Comparison of ENCODE assay signal across 18 mouse cellular contexts in genomic region chr4:140113690-140114475, GRCm38 (mm10).
A peak's percentile ranks its signal among the peaks of the same experiment; 100 is the strongest.
DNase-seq lines count a peak whose midpoint lies in the region; ATAC-seq and TF ChIP-seq lines count a peak whose summit lies in the region.
"Had no signal": no experiment of that assay in that cellular context is flagged by ENCODE, and none has a peak within 500 bp of the region (broad histone marks: within the 10 kb centered on the region; RNA-seq: fewer than 3 reads in every experiment).

No protein-coding gene starts in this region.

- DNase-seq in forebrain, embryonic 11.5 days (ENCODE audit: low spot score): no peak
- no peak for DNase-seq in limb, embryonic 10.5 days (ENCODE audit: low spot score)
- DNase-seq in cerebellum, postnatal 14 days: peak; percentile 91 to 92
- DNase-seq in layer of hippocampus, adult 2 months (ENCODE audit: low spot score in 2 of 2): no peak
- DNase-seq: gastrocnemius, postnatal 14 days; heart, postnatal 14 days; layer of hippocampus, postnatal 36 days; lung, embryonic 14.5 days; right cerebral cortex, postnatal 4 days had no signal

- no peak for TF ChIP-seq CTCF in layer of hippocampus, adult 2 months (conservative IDR thresholded peaks at IDR 0.05)

- H3K9ac ChIP-seq in forebrain, embryonic 12.5 days: no peak overlapping the region
- H3K9ac ChIP-seq in forebrain, embryonic 11.5 days (ENCODE audit: low read length): no peak overlapping the region
- H3K9ac ChIP-seq in limb, embryonic 12.5 days (replicated peaks): no peak overlapping the region
- no peak overlapping the region for H3K9ac ChIP-seq in limb, embryonic 15.5 days
- H3K9ac ChIP-seq: intestine, embryonic 15.5 days; lung, embryonic 14.5 days had no signal

- peaks cover 8% of the 10 kb centered on the region for H3K4me1 ChIP-seq in forebrain, embryonic 12.5 days
- peaks cover 5% of the 10 kb centered on the region for H3K4me1 ChIP-seq in forebrain, embryonic 11.5 days (replicated peaks; ENCODE audit: control insufficient read depth, insufficient read depth, low read length)
- H3K4me1 ChIP-seq in limb, embryonic 12.5 days (replicated peaks): peaks cover 31% of the 10 kb centered on the region
- H3K4me1 ChIP-seq in limb, embryonic 10.5 days: peaks cover 12% of the 10 kb centered on the region
- H3K4me1 ChIP-seq in limb, embryonic 15.5 days: peaks cover 16% of the 10 kb centered on the region

- H3K27ac ChIP-seq in forebrain, embryonic 12.5 days: 0 out of 2 replicates have a peak overlapping the region, but pooled peaks have one; percentile 14
- no peak overlapping the region for H3K27ac ChIP-seq in forebrain, embryonic 11.5 days (ENCODE audit: low read depth, low read length)
- peak overlapping the region; percentile 70 for H3K27ac ChIP-seq in limb, embryonic 12.5 days
- H3K27ac ChIP-seq in limb, embryonic 10.5 days: no peak overlapping the region
- peak overlapping the region; percentile 54; the same call in 1 of the 2 replicates for H3K27ac ChIP-seq in limb, embryonic 15.5 days
- no peak overlapping the region for H3K27ac ChIP-seq in layer of hippocampus, adult 2 months
- H3K27ac ChIP-seq: intestine, embryonic 15.5 days; macrophage had no signal

- WGBS in forebrain, embryonic 12.5 days: 85% methylated on average over 18 of the region's 18 CpGs
- WGBS in forebrain, embryonic 11.5 days: 89% methylated on average over 18 of the region's 18 CpGs
- WGBS in limb, embryonic 12.5 days: 53% methylated on average over 18 of the region's 18 CpGs
- WGBS in limb, embryonic 10.5 days: 83% methylated on average over 18 of the region's 18 CpGs
- 46% methylated on average over 18 of the region's 18 CpGs for WGBS in limb, embryonic 15.5 days

- peaks cover 18% of the 10 kb centered on the region for H3K27me3 ChIP-seq in forebrain, embryonic 12.5 days
- H3K27me3 ChIP-seq in forebrain, embryonic 11.5 days (ENCODE audit: control insufficient read depth, insufficient read depth, low read length): peaks cover 16% of the 10 kb centered on the region
- peaks cover 30% of the 10 kb centered on the region for H3K27me3 ChIP-seq in limb, embryonic 12.5 days
- H3K27me3 ChIP-seq in limb, embryonic 10.5 days (ENCODE audit: low read depth, poor library complexity, severe bottlenecking): peaks cover 24% of the 10 kb centered on the region
- peaks cover 28% of the 10 kb centered on the region for H3K27me3 ChIP-seq in limb, embryonic 15.5 days

- no peak overlapping the region for H3K4me2 ChIP-seq in forebrain, embryonic 12.5 days
- H3K4me2 ChIP-seq in forebrain, embryonic 11.5 days (ENCODE audit: low read depth, low read length, severe bottlenecking): no peak overlapping the region
- no peak overlapping the region for H3K4me2 ChIP-seq in limb, embryonic 12.5 days
- no peak overlapping the region for H3K4me2 ChIP-seq in limb, embryonic 15.5 days
- H3K4me2 ChIP-seq: intestine, embryonic 15.5 days; liver, embryonic 11.5 days; lung, embryonic 14.5 days had no signal

- H3K9me3 ChIP-seq in forebrain, embryonic 12.5 days: 0 out of 2 replicates have a peak, but pooled peaks cover 4% of the 10 kb centered on the region
- H3K9me3 ChIP-seq in forebrain, embryonic 11.5 days (ENCODE audit: control insufficient read depth, low read length): no peaks in the 10 kb centered on the region
- no peaks in the 10 kb centered on the region for H3K9me3 ChIP-seq in limb, embryonic 12.5 days
- H3K9me3 ChIP-seq in limb, embryonic 10.5 days (replicated peaks): no peaks in the 10 kb centered on the region
- no peaks in the 10 kb centered on the region for H3K9me3 ChIP-seq in limb, embryonic 15.5 days
- H3K9me3 ChIP-seq: intestine, embryonic 15.5 days had no signal

- no peak for ATAC-seq in forebrain, embryonic 12.5 days (ENCODE audit: low FRiP score)
- ATAC-seq in forebrain, embryonic 11.5 days (replicated peaks; ENCODE audit: low FRiP score): no peak
- peak; percentile 56; the same call in 1 of the 2 replicates for ATAC-seq in limb, embryonic 12.5 days (ENCODE audit: insufficient number of reproducible peaks, insufficient read depth, low FRiP score, low TSS enrichment, low read depth)
- ATAC-seq in limb, embryonic 15.5 days (ENCODE audit: insufficient number of reproducible peaks, low FRiP score, low TSS enrichment, low read depth): peak; percentile 68; the same call in 1 of the 2 replicates
- ATAC-seq in activated CD4-positive, CD25-positive, alpha-beta regulatory T cell, adult 4 months: no peak
- ATAC-seq: intestine, embryonic 15.5 days; Patski had no signal

- H3K4me3 ChIP-seq in forebrain, embryonic 12.5 days (replicated peaks): no peak overlapping the region
- no peak overlapping the region for H3K4me3 ChIP-seq in forebrain, embryonic 11.5 days (ENCODE audit: low read depth, low read length)
- no peak overlapping the region for H3K4me3 ChIP-seq in limb, embryonic 12.5 days (replicated peaks)
- H3K4me3 ChIP-seq in limb, embryonic 10.5 days: no peak overlapping the region
- H3K4me3 ChIP-seq in limb, embryonic 15.5 days: no peak overlapping the region
- H3K4me3 ChIP-seq in layer of hippocampus, adult 2 months: no peak overlapping the region
- H3K4me3 ChIP-seq: intestine, embryonic 15.5 days; myocyte had no signal

- H3K36me3 ChIP-seq in forebrain, embryonic 12.5 days (replicated peaks): no peaks in the 10 kb centered on the region
- H3K36me3 ChIP-seq in forebrain, embryonic 11.5 days (ENCODE audit: control insufficient read depth, insufficient read depth, low read length): no peaks in the 10 kb centered on the region
- H3K36me3 ChIP-seq in limb, embryonic 12.5 days: no peaks in the 10 kb centered on the region
- H3K36me3 ChIP-seq in limb, embryonic 10.5 days: no peaks in the 10 kb centered on the region
- no peaks in the 10 kb centered on the region for H3K36me3 ChIP-seq in limb, embryonic 15.5 days
- H3K36me3 ChIP-seq: intestine, embryonic 15.5 days had no signal

Comparison
In these comparisons a context has a peak if more than half of its experiments do, and no peak if none do; other contexts are left out.
1. H3K27ac ChIP-seq: peak in forebrain, embryonic 12.5 days (single experiment), limb, embryonic 12.5 days (single experiment) and limb, embryonic 15.5 days (single experiment); none in forebrain, embryonic 11.5 days (single experiment), limb, embryonic 10.5 days (single experiment) and layer of hippocampus, adult 2 months (single experiment).
2. ATAC-seq: peak in limb, embryonic 12.5 days (single experiment) and limb, embryonic 15.5 days (single experiment); none in forebrain, embryonic 12.5 days (single experiment), forebrain, embryonic 11.5 days (single experiment) and activated CD4-positive, CD25-positive, alpha-beta regulatory T cell, adult 4 months (single experiment).
3. DNase-seq: peak in cerebellum, postnatal 14 days (2 of 2); none in forebrain, embryonic 11.5 days (single experiment), limb, embryonic 10.5 days (single experiment) and layer of hippocampus, adult 2 months (0 of 2).